17 mouse cellular contexts compared by ENCODE assay signal in the genomic region with DNA sequence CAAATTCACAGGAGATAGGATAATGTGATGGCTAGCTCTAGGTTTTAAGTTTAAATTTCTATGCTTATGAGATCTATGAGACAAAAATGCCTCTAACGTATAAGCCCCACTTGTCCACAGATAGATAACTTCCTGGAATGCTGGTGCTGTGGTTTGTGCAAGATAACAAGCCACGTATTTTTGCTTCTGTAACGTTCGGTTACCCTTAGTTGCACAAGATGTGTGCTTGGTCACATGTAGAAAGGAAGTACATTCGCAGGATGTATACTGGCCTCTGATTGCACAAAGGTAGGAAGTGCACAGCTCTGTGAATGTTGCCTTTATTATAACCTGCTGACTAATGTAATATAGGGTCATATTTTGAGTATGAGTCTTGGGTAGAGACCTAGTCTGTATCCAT.
DNase-seq lines count a peak whose midpoint lies in the region; ATAC-seq and TF ChIP-seq lines count a peak whose summit lies in the region.
"Had no signal": no experiment of that assay in that cellular context is flagged by ENCODE, and none has a peak within 500 bp of the region (broad histone marks: within the 10 kb centered on the region; RNA-seq: fewer than 3 reads in every experiment).

No protein-coding gene starts in this region.

- no peak for ATAC-seq in lung, postnatal 0 days
- ATAC-seq in common myeloid progenitor, adult 5-6 weeks (replicated peaks; ENCODE audit: low read depth, poor library complexity, severe bottlenecking), result peak; percentile 92
- peak; percentile 95 for ATAC-seq in megakaryocyte, adult 5-6 weeks (ENCODE audit: poor library complexity, severe bottlenecking)
- no peak for ATAC-seq in forebrain, embryonic 15.5 days (replicated peaks)
- ATAC-seq: forebrain, postnatal 0 days had no signal

- peak; percentile 12 for DNase-seq in lung, postnatal 0 days (ENCODE audit: low spot score)
- DNase-seq in lung, postnatal 25 days (ENCODE audit: low spot score), result no peak
- DNase-seq in thymus, postnatal 25 days, result peak; percentile 26
- DNase-seq in kidney, adult 18-20 months, result no peak
- DNase-seq in gastrocnemius, adult 18-20 months (ENCODE audit: low spot score), result no peak
- DNase-seq: adrenal gland, postnatal 14 days; forebrain, postnatal 0 days; gastrocnemius, postnatal 36 days; kidney, adult 2 months; left cerebral cortex, postnatal 4 days had no signal

- no peaks in the 10 kb centered on the region for H3K27me3 ChIP-seq in lung, postnatal 0 days (replicated peaks; ENCODE audit: insufficient read depth, low read length)
- no peaks in the 10 kb centered on the region for H3K27me3 ChIP-seq in forebrain, embryonic 15.5 days
- H3K27me3 ChIP-seq: CH12.LX; lung, embryonic 15.5 days; midbrain, embryonic 12.5 days had no signal

- H3K9me3 ChIP-seq in lung, postnatal 0 days (ENCODE audit: low read length), result no peaks in the 10 kb centered on the region
- no peaks in the 10 kb centered on the region for H3K9me3 ChIP-seq in forebrain, embryonic 15.5 days
- H3K9me3 ChIP-seq: lung, embryonic 15.5 days; midbrain, embryonic 12.5 days had no signal

- peaks cover 3% of the 10 kb centered on the region; the same call in 1 of the 2 replicates for H3K4me1 ChIP-seq in lung, postnatal 0 days (ENCODE audit: insufficient read depth, low read depth, low read length)
- no peaks in the 10 kb centered on the region for H3K4me1 ChIP-seq in forebrain, embryonic 15.5 days
- H3K4me1 ChIP-seq: midbrain, embryonic 12.5 days had no signal

- no peak for TF ChIP-seq CTCF in lung, postnatal 0 days (IDR thresholded peaks at IDR 0.05)

- no peak overlapping the region for H3K4me3 ChIP-seq in lung, postnatal 0 days (ENCODE audit: low read depth, low read length)
- no peak overlapping the region for H3K4me3 ChIP-seq in forebrain, embryonic 15.5 days
- H3K4me3 ChIP-seq: layer of hippocampus, adult 2 months; lung, embryonic 15.5 days; midbrain, embryonic 12.5 days had no signal

- no peaks in the 10 kb centered on the region for H3K36me3 ChIP-seq in lung, postnatal 0 days (ENCODE audit: insufficient read depth, low read length)
- H3K36me3 ChIP-seq in forebrain, embryonic 15.5 days, result no peaks in the 10 kb centered on the region
- H3K36me3 ChIP-seq: lung, embryonic 15.5 days; midbrain, embryonic 12.5 days had no signal

- H3K9ac ChIP-seq in lung, postnatal 0 days (replicated peaks; ENCODE audit: low read depth), result no peak overlapping the region
- H3K9ac ChIP-seq in forebrain, embryonic 15.5 days (replicated peaks), result no peak overlapping the region
- H3K9ac ChIP-seq: forebrain, postnatal 0 days; lung, embryonic 15.5 days; midbrain, embryonic 12.5 days had no signal

- WGBS in lung, postnatal 0 days, result 41% methylated on average over 5 of the region's 5 CpGs
- 91% methylated on average over 5 of the region's 5 CpGs for WGBS in forebrain, embryonic 15.5 days

- TF ChIP-seq EP300 in lung, postnatal 0 days (IDR thresholded peaks at IDR 0.05), result no peak

- H3K4me2 ChIP-seq in lung, postnatal 0 days (replicated peaks; ENCODE audit: low read depth, low read length), result no peak overlapping the region
- H3K4me2 ChIP-seq in forebrain, embryonic 15.5 days (replicated peaks), result no peak overlapping the region
- H3K4me2 ChIP-seq: lung, embryonic 15.5 days; midbrain, embryonic 12.5 days had no signal

- no peak overlapping the region for H3K27ac ChIP-seq in lung, postnatal 0 days (ENCODE audit: low read length)
- no peak overlapping the region for H3K27ac ChIP-seq in forebrain, embryonic 15.5 days (replicated peaks)
- H3K27ac ChIP-seq: layer of hippocampus, adult 2 months; midbrain, embryonic 12.5 days had no signal

Comparison
In these comparisons a context has a peak if more than half of its experiments do, and no peak if none do; other contexts are left out.
1. DNase-seq: peak in lung, postnatal 0 days (single experiment) and thymus, postnatal 25 days (single experiment); none in lung, postnatal 25 days (single experiment), kidney, adult 18-20 months (single experiment) and gastrocnemius, adult 18-20 months (single experiment).
2. ATAC-seq: peak in common myeloid progenitor, adult 5-6 weeks (single experiment) and megakaryocyte, adult 5-6 weeks (single experiment); none in lung, postnatal 0 days (single experiment) and forebrain, embryonic 15.5 days (single experiment).